Mouse (Mus musculus) cerebellum, adult 11 months (tissue): ENCODE measurements around the gene Arid4b.
A peak's percentile ranks its signal among the peaks of the same experiment; 100 is the strongest.
"Not testable (repeated sequence)": the region's sequence is repeated elsewhere in the genome, so short reads cannot be mapped to it uniquely, and the experiment has no call there.

Source experiments
- DNase-seq: peaks from one replicate; pipeline ENCODE4 v3.0.0; 2022

The Arid4b gene

DNA sequence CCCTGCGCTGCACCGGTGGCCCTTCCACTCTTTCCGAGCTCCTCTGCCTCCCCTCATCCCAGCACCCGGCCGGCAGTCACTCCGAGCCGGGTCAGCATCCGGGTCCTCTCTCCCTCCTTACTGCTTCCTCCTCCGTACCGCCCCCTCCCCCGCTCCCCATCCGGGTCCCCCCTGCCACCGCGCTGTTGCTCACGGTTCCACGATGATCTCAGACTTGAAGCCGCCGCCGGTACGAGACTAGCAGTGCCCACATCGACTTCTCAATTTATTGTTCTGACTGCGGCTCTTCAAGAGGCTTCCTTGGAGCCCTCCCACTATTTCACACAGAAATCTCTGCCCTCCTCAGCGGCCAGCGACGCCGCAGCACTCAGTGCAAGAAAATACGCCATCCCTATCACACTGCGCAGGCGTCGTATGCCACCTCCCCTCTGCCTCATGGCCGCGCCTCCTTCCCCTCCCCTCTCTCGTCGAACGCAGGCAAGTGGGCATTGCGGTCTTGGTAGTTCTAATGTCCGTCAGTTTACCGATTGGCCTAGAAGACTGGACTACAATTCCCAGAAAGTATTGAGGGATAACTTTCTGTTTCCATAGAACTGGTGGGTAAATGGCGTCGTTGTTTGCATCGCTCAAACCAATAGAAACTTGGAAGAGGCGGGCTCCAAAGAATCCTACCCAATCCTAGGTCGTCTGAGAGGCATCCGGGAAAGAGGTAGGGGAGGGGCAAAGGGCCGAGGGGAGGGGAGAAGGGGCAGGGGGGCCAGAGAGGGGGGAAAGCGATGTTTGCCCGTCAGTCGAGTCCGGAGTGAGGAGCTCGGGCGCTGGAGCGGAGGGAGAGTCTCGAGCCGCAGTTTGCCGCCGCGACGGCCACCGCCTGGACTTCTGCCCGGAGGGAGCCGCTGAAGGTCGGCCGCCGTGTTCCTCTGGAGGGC is at the start of gene Arid4b, which contains the start of gene Ggps1:
Gene Arid4b, plus strand, starts transcription at position 220 of the 929 bp plus-strand sequence.
Gene Ggps1, minus strand, starts transcription at position 476 of the 929 bp plus-strand sequence.
- DNase-seq, result peak; percentile 96

GRCm38 (mm10) chr13:14014001-14014400 is 49.0 kb upstream of the Arid4b start:
- DNase-seq, result peak; percentile 24

DNA sequence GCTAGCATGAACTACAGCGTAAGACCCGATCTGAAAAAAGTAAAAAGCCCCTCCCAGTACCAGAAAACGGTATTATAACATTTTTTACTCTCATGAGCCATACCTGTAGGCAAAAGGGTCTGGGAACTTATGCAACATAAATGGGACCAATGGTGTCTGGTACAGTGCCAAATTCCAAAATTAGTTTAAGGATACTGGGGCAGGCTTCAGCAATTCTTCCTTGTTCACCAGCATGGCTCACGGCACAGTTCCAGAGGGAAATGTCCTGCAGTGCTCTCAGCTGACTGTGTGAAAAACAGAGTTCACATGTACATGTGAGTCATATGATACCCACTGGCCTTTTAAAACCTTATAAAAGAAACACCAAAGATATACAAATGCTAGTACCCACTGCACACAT is 48.5 kb upstream of the Arid4b start:
- DNase-seq, result no peak

DNA sequence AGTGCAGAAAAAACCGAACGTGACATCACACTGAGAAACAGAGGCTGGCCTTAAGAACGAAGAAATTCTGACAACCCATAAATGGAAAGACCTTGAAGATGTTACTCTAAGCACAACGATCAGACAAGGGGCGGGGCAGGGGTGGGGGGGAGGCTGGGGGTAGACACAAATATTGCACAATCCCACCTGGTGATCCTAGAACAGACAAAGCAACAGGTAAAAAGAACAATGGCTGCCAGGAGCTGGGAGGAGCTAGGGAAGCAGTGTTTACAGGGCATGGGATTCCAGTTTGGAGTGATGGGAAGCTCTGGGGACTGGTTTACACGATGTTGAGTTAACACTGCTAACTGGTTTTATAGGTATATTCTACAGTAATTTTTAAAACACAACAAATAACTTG is 47.4 kb upstream of the Arid4b start:
- no peak for DNase-seq

DNA sequence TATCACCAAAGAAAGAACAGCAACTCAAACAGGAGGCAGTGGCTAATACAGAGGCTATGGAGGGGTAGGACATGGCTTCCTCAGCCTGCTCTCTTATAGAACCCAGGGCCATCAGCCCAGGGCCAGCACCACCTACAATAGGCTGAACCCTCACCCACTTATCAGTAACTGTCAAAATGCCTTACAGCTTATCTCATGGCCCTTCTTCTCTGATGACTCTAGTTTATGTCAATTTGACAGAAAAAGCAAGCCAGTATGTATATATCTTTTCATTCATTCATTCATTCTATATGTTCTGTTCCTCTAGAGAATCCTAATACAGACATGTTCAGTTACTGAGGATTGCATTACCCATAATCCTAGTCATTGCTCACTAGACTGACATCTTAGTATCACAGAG is 44.7 kb upstream of the Arid4b start:
- no peak for DNase-seq

DNA sequence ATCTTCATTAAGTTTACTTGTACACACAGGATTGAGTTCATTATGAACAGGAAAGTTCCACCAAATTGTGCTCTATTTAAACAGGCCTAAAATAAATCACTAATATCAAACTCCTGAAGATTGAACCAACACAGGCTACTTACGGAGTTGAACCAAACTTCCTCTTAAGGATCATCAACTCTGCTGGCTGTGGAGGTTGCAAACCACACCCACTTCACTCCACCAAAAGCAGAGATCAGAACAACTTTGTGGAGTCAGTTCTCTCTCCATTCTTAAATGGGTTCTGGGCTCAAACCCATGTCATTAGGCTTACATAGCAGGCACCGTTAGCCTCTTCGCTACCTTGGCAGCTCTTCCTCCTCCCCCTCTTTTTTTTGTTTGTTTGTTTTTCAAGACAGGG is 44.2 kb upstream of the Arid4b start:
- no peak for DNase-seq

GRCm38 (mm10) chr13:14021417-14021816 is 41.6 kb upstream of the Arid4b start:
- DNase-seq, result not testable (repeated sequence)

- no peak for DNase-seq
Measured at GRCm38 (mm10) chr13:14025554-14025953, 37.5 kb upstream of the Arid4b start.

- DNase-seq, result no peak
Measured at GRCm38 (mm10) chr13:14026154-14026820, 36.7 kb upstream of the Arid4b start.

- no peak for DNase-seq
Measured at GRCm38 (mm10) chr13:14033309-14034072, 29.5 kb upstream of the Arid4b start.

GRCm38 (mm10) chr13:14034073-14034348 is 29.0 kb upstream of the Arid4b start:
- no peak for DNase-seq

DNA sequence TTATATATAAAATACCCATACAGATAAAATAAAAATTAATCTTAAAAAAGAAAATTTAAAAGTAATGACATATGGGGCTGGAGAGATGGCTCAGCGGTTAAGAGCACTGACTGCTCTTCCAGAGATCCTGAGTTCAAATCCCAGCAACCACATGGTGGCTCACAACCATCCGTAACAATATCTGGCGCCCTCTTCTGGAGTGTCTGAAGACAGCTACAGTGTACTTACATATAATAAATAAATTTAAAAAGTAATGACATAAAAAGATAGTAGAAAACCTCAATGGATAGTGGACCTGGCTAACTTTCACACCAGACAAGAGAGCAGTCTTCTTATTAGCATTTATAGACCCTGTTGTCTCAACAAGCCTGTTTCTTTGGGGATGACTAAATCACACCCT is 27.7 kb upstream of the Arid4b start:
- not testable (repeated sequence) for DNase-seq

DNA sequence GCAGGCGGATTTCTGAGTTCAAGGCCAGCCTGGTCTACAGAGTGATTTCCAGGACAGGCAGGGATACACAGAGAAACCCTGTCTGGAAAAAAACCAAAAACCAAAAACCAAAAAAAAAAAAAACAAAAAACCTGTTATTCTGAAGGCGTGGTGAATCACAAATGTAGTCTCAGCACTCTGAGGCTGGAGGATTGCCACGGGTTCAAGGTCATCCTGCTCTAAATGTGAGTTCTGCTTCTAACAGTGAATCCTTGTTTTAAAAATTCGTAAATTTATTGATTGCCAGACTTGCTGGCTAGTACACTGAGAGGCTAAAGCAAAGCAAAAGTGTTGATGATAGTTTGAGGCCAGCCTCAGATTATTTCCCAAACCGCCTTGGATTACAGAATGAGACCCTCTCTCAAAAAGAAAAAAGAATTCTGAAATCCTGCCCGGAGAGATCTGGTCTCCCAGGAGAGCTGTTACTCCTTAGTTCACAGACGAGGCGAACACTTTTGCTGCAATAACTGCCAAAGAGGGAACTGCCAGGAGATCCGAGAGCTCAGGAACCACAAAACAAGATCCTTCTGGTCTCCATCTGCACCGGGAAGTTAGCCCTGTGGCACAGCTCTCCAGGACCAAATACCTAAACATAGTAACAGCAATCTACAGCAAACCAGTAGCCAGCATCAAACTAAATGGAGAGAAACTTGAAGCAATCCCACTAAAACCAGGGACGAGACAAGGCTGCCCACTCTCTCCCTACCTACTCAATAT is 27.0 kb upstream of the Arid4b start:
- no peak for DNase-seq

GRCm38 (mm10) chr13:14038911-14039291 is 24.1 kb upstream of the Arid4b start:
- no peak for DNase-seq

DNA sequence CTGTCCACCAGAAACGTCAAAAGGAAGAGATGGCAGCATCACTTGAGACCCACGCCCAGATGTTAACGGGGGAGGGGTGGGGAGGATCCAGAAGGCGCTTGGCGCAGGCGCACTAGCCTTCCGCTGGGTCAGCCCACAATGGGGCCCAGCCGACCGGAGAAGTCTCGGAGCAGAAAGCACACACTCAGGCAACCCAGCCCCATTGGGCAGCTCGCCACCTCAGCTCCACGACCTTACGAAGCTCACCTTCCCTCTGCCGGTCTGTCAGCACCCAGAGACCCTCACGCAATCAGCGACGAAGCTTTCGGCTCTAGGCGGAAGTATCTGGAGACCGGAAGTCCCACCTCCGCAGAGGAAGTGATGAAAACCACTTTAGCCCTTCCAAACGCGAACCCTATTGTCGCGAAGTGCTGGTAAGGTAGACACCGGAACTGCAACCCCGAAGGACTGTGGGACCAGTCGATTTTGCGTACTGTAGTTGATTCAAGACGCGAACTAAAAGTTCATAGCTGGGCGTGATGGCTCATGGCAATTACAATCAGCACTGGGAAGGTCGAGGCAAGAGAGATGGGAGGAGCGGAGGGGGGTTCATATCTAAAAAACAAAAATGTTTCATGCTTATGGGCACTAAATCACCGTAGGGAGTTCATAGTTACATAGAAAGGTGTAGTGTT is 23.6 kb upstream of the Arid4b start, which contains the start of gene Tbce:
Gene Tbce, minus strand, starts transcription at position 347 of the 674 bp plus-strand sequence.
- DNase-seq, result peak; percentile 88

DNA sequence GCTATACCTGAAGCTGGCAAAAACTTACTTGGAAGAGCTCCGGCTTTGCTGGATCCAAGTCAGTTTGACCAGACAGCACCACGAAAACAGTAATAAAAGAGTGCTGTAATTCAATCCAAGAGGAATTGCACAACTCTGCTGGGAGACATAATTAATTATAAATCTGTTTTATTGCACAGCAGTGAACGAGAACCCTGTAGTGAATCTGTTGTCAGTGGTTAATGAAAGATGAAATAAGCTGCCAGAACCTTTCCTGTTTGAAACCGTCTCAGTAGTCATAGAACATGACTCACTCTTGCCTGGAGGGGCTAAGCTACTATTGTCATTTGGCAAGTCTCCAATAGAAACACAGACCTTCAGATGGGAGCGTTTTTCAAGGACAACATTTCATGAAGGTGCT is 22.8 kb upstream of the Arid4b start:
- DNase-seq, result no peak

DNA sequence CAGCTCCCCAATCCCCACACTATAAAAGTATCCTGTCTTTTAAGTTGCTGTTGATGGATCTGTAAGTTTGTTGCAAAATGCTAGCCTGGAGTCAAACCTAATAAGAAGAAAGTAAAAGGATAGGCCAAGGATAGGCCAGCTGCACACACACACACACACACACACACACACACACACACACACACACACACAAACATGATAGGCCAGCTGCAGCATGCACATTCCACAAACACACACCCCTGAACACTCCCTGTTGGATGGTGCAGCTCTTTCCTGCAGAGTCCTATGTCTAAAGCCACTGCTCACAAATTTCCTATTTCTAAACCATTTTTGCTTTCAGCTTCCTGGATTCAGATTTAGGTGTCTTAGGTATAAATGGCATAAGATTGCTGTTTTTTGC is 19.2 kb upstream of the Arid4b start:
- DNase-seq, result no peak

DNA sequence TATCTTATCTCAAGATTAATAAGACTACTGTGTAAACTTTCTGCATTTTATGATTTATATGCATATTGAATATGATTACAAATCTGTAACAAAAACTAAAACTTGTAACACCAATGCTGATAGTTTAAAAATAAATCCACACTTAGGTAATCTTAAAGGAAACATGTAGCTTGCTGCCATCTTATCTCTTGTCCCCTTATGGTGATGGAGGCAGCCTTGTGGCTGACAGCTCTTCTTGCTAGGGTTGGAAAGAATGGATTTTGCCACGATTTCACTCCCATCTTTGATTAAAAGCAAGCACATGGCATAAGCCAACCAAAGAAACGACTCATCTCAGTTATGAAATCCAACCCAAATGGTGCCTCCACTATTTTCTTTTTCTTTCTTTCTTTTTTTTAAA is 18.5 kb upstream of the Arid4b start:
- DNase-seq, result no peak

DNA sequence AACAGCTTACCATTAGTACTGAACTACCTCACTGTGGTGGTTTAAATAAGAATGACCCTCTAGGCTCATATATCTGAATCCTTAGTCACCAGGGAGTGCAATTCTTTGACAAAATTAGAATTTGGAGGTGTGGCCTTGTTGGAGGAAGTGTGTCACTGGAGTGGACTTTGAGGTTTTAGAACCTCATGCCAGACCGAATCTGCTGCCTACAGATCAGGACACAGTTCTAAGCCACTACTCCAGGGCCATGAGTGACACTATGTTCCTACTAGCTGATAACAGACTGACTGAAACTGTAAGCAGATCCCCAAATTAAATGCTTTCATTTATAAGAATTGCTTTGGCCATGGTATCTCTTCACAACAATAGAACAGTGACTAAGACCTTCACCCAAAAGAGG is 13.2 kb upstream of the Arid4b start:
- no peak for DNase-seq

DNA sequence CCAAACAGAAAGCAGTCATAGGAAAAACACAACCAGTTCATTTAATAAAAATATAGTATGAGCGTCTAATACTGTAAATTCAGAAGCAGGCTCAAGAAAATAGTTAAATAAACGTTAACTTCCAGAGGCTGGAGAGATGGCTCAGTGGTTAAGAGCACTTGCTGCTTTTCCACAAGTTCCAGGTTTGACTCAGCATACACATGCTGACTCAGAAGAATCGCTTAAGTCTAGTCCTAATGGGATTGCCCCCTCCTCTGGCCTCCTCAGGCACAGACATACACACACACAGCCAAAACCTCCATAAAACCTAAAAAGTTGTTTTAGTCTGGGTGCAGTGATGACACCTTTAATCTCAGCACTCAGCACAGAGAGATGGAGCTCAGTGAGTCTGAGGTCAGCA is 6.2 kb upstream of the Arid4b start:
- no peak for DNase-seq

DNA sequence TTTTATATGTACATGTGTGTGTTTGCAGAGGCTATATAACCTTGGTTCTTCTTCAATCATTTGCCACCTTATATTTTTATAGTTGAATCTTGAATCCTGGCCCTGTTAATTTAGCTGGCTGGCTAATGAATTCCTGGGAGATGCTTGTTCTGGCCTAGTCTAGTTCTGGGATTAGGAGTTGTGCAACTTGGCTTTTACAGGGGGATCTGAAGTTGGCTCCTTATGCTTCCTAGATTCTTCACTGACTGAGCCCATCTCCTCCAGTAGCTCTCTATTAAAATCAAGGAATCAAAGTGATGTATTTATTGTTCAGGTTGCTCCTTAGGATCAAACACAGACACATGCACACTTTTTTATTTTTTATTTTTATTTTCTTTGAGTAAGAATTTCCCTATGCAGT is 3.5 kb upstream of the Arid4b start:
- DNase-seq, result no peak
